Mouse (Mus musculus): ENCODE measurements around the gene Arg2. TPM values are rescaled to one million over a fixed set of nuclear protein-coding genes. Genes with fewer than 3 reads are reported as not detected.

The Arg2 gene
- polyA plus RNA-seq, 2 experiments = 0.39 to 0.55 TPM

DNA sequence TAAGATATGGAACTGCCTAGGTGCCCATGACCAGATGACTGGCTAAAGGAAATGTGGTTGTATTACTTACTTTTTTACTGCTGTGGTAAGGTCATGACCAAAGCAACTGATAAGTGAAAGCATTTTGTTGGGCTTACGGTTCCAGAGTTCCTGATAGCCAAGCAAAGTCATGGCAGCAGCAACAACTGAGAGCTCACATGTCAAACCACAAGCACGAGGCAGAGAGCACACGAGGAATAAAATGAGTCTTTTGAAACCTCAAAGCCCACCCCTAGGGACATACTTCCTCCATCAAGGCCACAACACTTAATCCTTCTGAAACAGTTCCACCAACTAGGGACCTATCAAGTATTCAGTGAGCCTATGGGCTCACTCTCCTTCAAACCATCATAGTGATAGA is 71.3 kb downstream of the Arg2 start:
- H3K4me2 ChIP-seq (replicated peaks; ENCODE audit: low read depth, low read length, severe bottlenecking) = no peak overlapping the region

More for the DNA sequence above, 71.3 kb downstream of the Arg2 start:
- no peak overlapping the region for H3K9ac ChIP-seq (ENCODE audit: low read depth, low read length, severe bottlenecking)
- H3K36me3 ChIP-seq (ENCODE audit: control insufficient read depth, insufficient read depth, low read length) = no peaks in the 10 kb centered on the region
- DNase-seq (ENCODE audit: low spot score) = no peak
- H3K27ac ChIP-seq (replicated peaks; ENCODE audit: low read depth, low read length) = no peak overlapping the region
- no peaks in the 10 kb centered on the region for H3K4me1 ChIP-seq (ENCODE audit: control insufficient read depth, insufficient read depth, low read length)
- no peak for ATAC-seq (ENCODE audit: low FRiP score, low read depth)
- H3K4me3 ChIP-seq (replicated peaks; ENCODE audit: low read length) = no peak overlapping the region
- WGBS = 71% methylated on average over 3 of the region's 3 CpGs
- H3K27me3 ChIP-seq (ENCODE audit: control insufficient read depth, insufficient read depth, low read length) = no peaks in the 10 kb centered on the region
- no peak for TF ChIP-seq POLR2A (IDR thresholded peaks at IDR 0.05; ENCODE audit: borderline replicate concordance, extremely low read depth, insufficient read depth, insufficient read length)
- no peaks in the 10 kb centered on the region for H3K9me3 ChIP-seq (ENCODE audit: control insufficient read depth, low read length)

Other genes starting within 250 kb of the Arg2 start
- gene Plek2, start 223.8 kb upstream of the Arg2 start, polyA plus RNA-seq (2012; rRNA removed) = 1.2 and 1.5 TPM in 2 replicates
- 4.5 and 5.8 TPM in 2 replicates for gene Plek2, start 223.8 kb upstream of the Arg2 start, polyA plus RNA-seq (2014; fragmentation: Nextera tagmentation; extraction: Ambion mirVana)
- 7.3 and 10.9 TPM in 2 replicates for gene Tmem229b, start 123.2 kb upstream of the Arg2 start, polyA plus RNA-seq (2012; rRNA removed)
- gene Tmem229b, start 123.2 kb upstream of the Arg2 start, polyA plus RNA-seq (2014; fragmentation: Nextera tagmentation; extraction: Ambion mirVana) = 7.2 and 7.4 TPM in 2 replicates
- 4.9 and 5.1 TPM in 2 replicates for gene Plekhh1, start 101.6 kb upstream of the Arg2 start, polyA plus RNA-seq (2012; rRNA removed)
- gene Plekhh1, start 101.6 kb upstream of the Arg2 start, polyA plus RNA-seq (2014; fragmentation: Nextera tagmentation; extraction: Ambion mirVana) = 2.3 and 2.5 TPM in 2 replicates
- gene Pigh, start 41.1 kb upstream of the Arg2 start, polyA plus RNA-seq (2012; rRNA removed) = 18.9 and 23.1 TPM in 2 replicates
- gene Pigh, start 41.1 kb upstream of the Arg2 start, polyA plus RNA-seq (2014; fragmentation: Nextera tagmentation; extraction: Ambion mirVana) = 29.4 and 31.2 TPM in 2 replicates
- gene Vti1b, start 41.9 kb downstream of the Arg2 start, polyA plus RNA-seq (2012; rRNA removed) = 27.7 and 44.0 TPM in 2 replicates
- 85.7 and 94.6 TPM in 2 replicates for gene Vti1b, start 41.9 kb downstream of the Arg2 start, polyA plus RNA-seq (2014; fragmentation: Nextera tagmentation; extraction: Ambion mirVana)
- gene Rdh11, start 61.5 kb downstream of the Arg2 start, polyA plus RNA-seq (2012; rRNA removed) = 22.1 and 23.5 TPM in 2 replicates
- 25.1 and 27.1 TPM in 2 replicates for gene Rdh11, start 61.5 kb downstream of the Arg2 start, polyA plus RNA-seq (2014; fragmentation: Nextera tagmentation; extraction: Ambion mirVana)
- gene Rdh12, start 78.1 kb downstream of the Arg2 start, polyA plus RNA-seq (2012; rRNA removed) = 9.4 and 10.2 TPM in 2 replicates
- gene Rdh12, start 78.1 kb downstream of the Arg2 start, polyA plus RNA-seq (2014; fragmentation: Nextera tagmentation; extraction: Ambion mirVana) = 15.4 and 24.2 TPM in 2 replicates
- 29.7 and 32.2 TPM in 2 replicates for gene Zfyve26, start 165.5 kb downstream of the Arg2 start, polyA plus RNA-seq (2012; rRNA removed)
- gene Zfyve26, start 165.5 kb downstream of the Arg2 start, polyA plus RNA-seq (2014; fragmentation: Nextera tagmentation; extraction: Ambion mirVana) = 16.8 and 20.3 TPM in 2 replicates
- 2.7 and 3.2 TPM in 2 replicates for gene Rad51b, start 166.5 kb downstream of the Arg2 start, polyA plus RNA-seq (2012; rRNA removed)
- gene Rad51b, start 166.5 kb downstream of the Arg2 start, polyA plus RNA-seq (2014; fragmentation: Nextera tagmentation; extraction: Ambion mirVana) = 5.7 and 6.5 TPM in 2 replicates